Mouse (Mus musculus) kidney, adult 8-10 months (tissue): ENCODE results near the gene Pxn.

Experiments used
- DNase-seq, 2 experiments: peaks; one replicate each; pipeline ENCODE4 v3.0.0; 2022

The Pxn gene

GRCm38 (mm10) chr5:115506454-115507201 is at the start of gene Pxn:
Gene Pxn, plus strand, starts transcription at chr5:115506676.
- peak; percentile 86 to 91 for DNase-seq

DNA sequence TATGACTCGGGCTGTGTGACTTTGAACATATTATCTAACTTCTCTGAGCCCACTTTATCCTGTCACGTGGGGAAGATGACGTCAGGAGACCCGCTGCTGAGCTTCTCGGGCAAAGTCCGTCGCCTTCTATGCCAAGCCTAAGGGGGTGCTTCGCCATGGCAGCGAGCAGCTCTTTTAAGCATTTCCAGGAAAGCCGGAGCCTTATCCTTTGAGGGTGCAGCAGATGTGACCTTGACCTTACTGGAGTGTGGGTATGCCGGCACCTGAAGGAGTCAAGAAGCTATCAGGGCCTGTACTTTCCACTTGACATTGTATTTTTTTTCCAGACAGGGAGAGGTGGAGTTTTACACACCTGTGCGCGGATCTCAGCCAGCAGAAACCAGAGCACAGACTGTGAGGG is 47.6 kb upstream of the Pxn start:
- DNase-seq = peak in 1 of 2 experiments; percentile 44

DNA sequence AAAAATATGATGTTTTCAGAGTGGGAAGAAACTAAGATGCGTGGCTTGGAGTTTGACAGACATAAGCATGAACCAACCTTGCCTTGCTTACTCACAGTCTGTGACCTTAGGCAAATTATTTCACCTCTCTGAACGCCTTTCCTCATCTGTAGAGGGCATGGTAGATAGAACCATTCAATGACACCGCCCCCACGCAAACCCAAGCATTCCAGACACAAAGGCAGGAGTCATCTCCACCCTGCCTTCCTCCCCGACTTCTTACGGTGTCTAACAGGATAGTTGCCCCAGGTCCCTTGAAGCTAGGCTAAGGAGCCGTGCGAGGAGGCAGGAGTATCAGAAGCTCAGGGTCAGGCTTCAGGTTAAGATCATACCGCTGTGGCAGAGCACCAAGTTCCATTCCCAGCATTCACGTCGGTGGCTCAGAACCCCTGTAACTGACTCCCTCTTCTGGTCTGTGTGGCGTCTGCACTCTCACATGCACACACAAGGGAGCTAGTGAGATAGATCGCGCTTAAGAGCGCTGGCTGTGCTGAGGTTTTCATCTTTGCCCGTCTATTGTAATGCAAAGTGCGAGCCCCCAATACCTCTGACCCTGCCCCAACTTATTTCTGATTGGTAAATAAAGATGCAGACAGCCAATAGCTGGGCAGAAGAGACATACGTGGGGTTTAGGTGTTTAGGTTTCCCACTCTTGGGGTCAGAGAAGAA is 41.9 kb upstream of the Pxn start:
- DNase-seq = no peak

DNA sequence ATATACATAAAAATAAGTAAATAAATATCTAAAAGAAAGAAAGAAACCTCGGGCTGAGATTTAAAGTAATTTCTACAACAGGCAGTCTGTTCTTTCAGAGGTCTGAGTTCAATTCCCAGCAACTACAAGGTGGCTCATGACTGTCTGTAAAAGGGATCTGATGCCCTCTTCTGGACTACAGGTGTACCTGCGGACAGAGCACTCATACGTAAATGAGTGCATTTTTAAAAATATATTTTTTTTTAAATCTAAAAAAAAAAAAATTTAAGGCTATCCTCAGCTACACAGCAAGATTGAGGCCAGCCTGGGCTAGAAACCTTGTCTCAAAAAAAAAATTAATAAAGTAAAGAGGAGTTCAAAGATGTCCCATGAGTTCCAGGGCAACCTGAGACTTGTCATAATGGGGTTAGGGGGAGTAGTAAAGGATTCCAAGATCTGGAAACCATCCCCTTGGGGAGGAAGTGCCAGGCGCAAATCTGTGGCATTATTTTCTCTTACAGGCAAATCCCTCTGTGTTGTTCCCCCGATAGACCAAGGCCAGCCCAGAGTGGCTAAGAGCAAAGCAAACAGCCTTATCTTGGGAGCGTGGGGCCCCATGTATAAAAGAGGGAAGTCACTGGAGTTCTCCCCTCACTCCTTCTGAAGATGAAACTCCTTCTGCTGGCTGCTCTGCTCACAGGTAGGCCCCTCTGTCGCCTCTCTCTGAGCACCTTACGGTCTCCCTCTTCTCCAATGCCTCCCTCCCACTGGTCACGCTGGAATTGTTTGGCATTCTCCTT is 40.6 kb upstream of the Pxn start, which contains the start of gene Pla2g1b:
Pla2g1b (plus strand) TSS at position 621 of the 779 bp plus-strand sequence.
- no peak for DNase-seq

DNA sequence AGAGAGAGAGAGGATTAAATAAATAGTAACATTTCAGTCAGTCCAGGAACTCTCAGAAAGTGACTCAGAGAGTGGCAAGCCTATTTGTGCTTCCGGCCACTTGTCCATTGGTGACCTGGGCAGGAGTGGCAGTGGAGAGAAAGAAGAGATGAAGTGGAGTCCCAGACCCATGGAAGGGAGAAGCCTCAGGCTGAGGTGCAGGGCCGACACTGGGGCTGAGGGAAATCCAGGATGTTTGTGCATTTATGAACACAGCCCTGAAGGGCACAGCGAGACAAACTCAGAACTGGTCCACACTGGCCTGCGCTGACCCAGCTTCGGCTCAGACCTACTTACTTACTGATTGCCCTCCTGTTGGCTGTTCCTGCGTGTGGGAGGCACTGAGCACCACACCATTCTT is 36.7 kb upstream of the Pxn start:
- peak; percentile 45 to 59 for DNase-seq

DNA sequence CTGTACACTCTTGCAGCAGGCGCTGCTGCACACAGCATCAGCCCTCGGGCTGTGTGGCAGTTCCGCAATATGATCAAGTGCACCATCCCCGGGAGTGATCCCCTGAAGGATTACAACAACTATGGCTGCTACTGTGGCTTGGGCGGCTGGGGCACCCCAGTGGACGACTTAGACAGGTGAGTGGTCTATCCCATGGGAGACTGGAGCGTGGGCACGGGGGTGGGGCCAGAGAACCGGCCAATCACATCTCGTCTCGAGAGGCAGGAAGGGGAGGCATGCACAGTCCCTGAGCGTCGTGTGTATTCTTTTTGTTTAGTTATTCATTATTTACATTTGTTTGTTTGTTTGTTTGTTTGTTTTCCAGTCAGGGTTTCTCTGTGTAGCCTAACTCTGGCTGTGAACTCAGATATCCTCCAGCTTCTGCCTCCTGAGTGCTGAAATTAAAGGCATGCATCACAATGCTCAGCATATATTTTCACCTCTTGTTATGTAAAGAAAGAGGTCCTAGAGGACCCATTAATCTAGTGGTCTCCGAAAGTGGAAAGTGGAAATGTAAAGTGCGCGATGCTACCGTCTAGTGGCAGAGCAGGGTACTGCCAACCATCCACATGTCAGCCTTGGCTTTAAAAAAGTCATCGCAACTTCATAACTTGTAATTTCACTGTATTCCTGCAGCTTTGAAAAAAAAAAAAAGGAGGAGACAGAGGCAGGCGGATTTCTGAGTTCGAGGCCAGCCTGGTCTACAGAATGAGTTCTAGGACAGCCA is 35.5 kb upstream of the Pxn start:
- peak; percentile 38 to 66 for DNase-seq

- DNase-seq = no peak
Observed at GRCm38 (mm10) chr5:115473191-115473590, 33.3 kb upstream of the Pxn start.

DNA sequence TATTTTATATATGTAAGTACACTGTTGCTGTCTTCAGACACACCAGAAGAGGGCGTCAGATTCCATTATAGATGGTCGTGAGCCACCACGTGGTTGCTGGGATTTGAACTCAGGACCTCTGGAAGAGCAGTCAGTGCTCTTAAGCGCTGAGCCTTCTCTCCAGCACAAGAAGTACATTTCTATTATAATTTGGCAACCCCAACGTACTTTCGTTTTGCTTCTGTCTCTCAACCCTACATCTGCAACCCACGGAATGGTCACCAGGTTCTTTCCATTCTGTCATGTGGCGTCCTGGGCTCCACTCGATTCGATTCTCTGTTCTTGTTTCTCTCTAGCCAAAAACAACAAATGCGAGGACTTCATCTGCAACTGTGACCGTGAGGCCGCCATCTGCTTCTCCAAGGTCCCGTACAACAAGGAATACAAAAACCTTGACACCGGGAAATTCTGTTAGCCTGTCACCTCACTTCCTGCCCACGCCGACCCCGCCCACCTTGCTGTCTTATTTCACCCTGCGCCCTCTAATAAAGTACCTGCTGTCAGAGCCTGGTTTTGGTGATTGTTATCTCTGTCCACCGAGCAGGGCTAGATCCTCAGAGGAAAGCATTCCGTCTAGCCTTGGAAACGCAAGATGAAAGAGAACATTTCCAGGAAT is 32.2 kb upstream of the Pxn start:
- no peak for DNase-seq

GRCm38 (mm10) chr5:115475337-115476106 is 31.0 kb upstream of the Pxn start:
- peak; percentile 60 to 69 for DNase-seq

- no peak for DNase-seq
Observed at GRCm38 (mm10) chr5:115476107-115476727, 30.3 kb upstream of the Pxn start.

GRCm38 (mm10) chr5:115479561-115479960 is 26.9 kb upstream of the Pxn start:
- no peak for DNase-seq

GRCm38 (mm10) chr5:115480101-115480500 is 26.4 kb upstream of the Pxn start:
- no peak for DNase-seq

- DNase-seq = no peak
Observed at GRCm38 (mm10) chr5:115482390-115483265, 23.8 kb upstream of the Pxn start.

DNA sequence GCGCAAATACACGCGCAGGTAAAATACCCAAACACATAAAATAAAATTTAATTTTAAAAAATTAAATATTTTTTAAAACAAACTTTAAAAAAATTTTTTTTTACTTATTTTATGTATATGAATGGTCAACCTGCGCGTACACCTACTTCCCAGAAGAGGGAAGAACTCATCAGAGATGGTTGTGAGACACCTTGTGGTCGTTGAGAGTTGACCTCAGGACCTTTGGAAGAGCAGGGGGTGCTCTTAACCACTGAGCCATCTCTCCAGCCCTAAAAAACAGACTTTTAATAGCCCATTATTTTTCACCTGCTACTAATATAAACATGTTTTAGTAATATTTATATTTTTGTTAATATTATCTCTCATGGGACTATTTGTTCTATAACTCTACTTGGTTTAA is 23.1 kb upstream of the Pxn start:
- no peak for DNase-seq

DNA sequence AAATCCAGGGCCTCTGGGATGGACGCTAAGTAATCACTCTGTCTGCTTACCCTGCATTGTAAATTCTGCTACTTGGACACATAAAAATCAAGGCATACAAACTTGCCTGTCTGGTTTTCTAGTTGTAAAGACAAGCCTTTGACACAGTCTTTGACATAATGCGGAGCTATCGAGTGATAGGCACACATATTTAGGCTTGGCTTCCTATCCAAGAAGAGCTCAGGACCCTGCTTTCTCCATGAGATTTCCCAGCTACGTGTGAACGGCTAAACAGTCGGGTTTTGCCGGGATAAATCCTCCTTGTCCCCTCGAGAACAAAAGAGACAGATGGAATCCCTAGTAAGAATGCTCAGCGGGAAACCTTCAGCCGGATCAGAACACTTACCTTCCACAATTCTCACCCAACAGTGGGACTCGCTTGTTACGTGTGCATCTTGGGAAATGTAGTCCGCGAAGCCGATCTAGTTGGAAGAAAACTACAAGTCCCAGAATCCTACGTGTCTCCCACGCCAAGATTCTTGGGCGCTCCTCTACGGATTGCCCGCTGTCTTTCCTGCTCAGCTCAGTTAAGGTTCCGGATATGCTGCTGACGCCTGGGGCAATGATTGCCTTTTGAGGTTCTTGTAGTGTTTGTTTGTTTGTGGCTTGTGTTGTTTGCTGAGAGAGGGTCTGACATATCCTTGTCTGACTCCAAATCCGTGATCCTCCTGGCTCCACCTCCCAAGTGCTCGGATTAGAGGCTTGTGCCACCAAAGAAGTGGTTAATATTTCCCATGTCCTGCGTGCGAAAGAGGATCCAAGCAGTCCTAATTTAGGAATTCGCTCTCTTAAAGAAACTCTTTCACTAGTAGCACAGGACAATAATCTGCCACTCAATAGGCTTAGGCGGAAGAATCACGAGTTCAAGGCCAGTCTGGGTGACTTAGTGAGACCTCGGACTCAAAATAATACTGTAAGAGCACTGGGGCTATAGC is 22.2 kb upstream of the Pxn start, which contains the start of gene Sirt4:
Sirt4 (minus strand) TSS at position 779 of the 974 bp plus-strand sequence.
- DNase-seq = peak; percentile 88 to 93

- DNase-seq = no peak
Observed at GRCm38 (mm10) chr5:115484996-115485395, 21.5 kb upstream of the Pxn start.

DNA sequence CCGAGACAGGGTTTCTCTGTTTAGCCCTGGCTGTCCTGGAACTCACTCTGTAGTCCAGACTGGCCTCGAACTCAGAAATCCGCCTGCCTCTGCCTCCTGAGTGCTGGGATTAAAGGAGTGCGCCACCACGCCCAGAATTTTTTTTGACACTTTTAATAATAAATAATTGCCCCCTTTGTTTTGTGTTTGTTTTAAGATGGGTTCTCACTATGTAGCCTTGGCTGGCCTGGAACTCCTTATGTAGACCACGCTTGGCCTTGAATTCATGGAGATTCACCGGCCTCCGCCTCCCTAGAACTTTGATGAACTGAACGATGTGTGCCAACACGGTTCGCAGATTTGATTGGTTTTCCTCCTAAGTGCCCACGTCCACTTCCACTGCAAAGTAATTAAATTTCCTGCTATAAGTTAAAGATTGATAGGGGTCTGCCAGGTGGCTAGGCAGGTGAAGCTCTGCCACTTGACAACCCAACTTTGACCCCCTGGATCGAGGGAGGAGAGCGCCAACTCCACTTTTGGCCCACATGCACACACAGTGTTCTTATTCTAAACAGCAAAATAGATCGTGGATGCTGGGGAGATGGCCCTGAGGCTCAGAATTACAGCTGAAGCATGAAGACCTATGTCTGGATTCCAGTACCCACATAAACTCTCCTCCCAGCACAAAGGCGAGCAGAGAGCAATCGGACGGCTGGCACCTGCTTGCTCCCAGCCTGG is 20.8 kb upstream of the Pxn start:
- peak; percentile 47 to 65 for DNase-seq

- DNase-seq = no peak
Observed at GRCm38 (mm10) chr5:115486726-115487125, 19.8 kb upstream of the Pxn start.
